Mouse (Mus musculus) embryonic stem cell, embryonic (primary cell): ENCODE measurements around the gene Abhd15.

Experiments
- CTCF ChIA-PET, 4 experiments: fragments of 300-600 bp in 2 of 4; fragments of 350-600 bp in 2 of 4; sonication (Branson Sonifier 250); formaldehyde crosslinking; loops; one replicate each; lab custom pipeline; 2022; ENCODE audit warnings: inconsistent platforms in 2 of 4; lab: Charles Lee
- POLR2A ChIA-PET, 4 experiments: fragments of 300-600 bp in 2 of 4; fragments of 350-600 bp in 2 of 4; sonication (Branson Sonifier 250); formaldehyde crosslinking; loops; one replicate each; lab custom pipeline; 2022; ENCODE audit warnings: antibody characterized with exemption in 4 of 4, inconsistent platforms in 1 of 4; lab: Charles Lee

Gene Abhd15

GRCm38 (mm10) chr11:77499354-77499753, 15.6 kb upstream of the Abhd15 start:
- ChIA-PET POLR2A (interaction anchor here in 2 of 4 experiments (0.9 to 11.6 kb wide), 9 partner anchors 9 to 398 kb away, joined by 4 to 210 read pairs (median 6); partner anchors contain the start of genes Abhd15 (in 1 of the 2), Taok1 (in 1 of the 2) and Trp53i13 (in 1 of the 2)), CTCF (interaction anchor here (0.6 to 8.0 kb wide), 8 partner anchors 8 to 1642 kb away, joined by 3 to 84 read pairs (median 12); partner anchors contain the start of genes Abhd15 (in 1 of the 4), Ankrd13b (in 1 of the 4) and Trp53i13 (in 1 of the 4))

GRCm38 (mm10) chr11:77500361-77501325, 14.3 kb upstream of the Abhd15 start:
- CTCF ChIA-PET: interaction anchor here (0.5 to 8.0 kb wide), 24 partner anchors 6 to 306 kb away, joined by 3 to 84 read pairs (median 5); partner anchors contain the start of genes Ankrd13b (in 2 of the 4), Abhd15 (in 1 of the 4), Git1 (in 1 of the 4) and Gm10392 (in 1 of the 4)
- POLR2A ChIA-PET: interaction anchor here in 2 of 4 experiments (0.6 to 7.2 kb wide), 17 partner anchors 7 to 181 kb away, joined by 3 to 48 read pairs (median 5); partner anchors contain the start of genes Abhd15 (in 1 of the 2) and Taok1 (in 1 of the 2)

GRCm38 (mm10) chr11:77501392-77501791, 13.5 kb upstream of the Abhd15 start:
- CTCF ChIA-PET: interaction anchor here (0.5 to 3.4 kb wide), 25 partner anchors 8 to 1657 kb away, joined by 3 to 32 read pairs (median 4); partner anchors contain the start of genes Ankrd13b (in 2 of the 4), Abhd15 (in 1 of the 4), Git1 (in 1 of the 4) and Gm10392 (in 1 of the 4)

GRCm38 (mm10) chr11:77501971-77502370, 12.9 kb upstream of the Abhd15 start:
- POLR2A ChIA-PET: interaction anchor here in 3 of 4 experiments (0.5 to 16.4 kb wide), 8 partner anchors 9 to 745 kb away, joined by 3 to 210 read pairs (median 8); partner anchors contain the start of genes Abhd15 (in 1 of the 3), Ankrd13b (in 1 of the 3) and Git1 (in 1 of the 3)
- CTCF ChIA-PET: interaction anchor here (0.5 to 3.4 kb wide), 19 partner anchors 9 to 1656 kb away, joined by 3 to 32 read pairs (median 5); partner anchors contain the start of genes Ankrd13b (in 2 of the 4), Abhd15 (in 1 of the 4), Git1 (in 1 of the 4) and Gm10392 (in 1 of the 4)

More at GRCm38 (mm10) chr11:77501392-77501791, 13.5 kb upstream of the Abhd15 start:
- POLR2A ChIA-PET: interaction anchor here in 2 of 4 experiments (0.6 to 7.2 kb wide), 12 partner anchors 8 to 395 kb away, joined by 3 to 48 read pairs (median 5); partner anchors contain the start of genes Abhd15 (in 1 of the 2) and Taok1 (in 1 of the 2)

- CTCF ChIA-PET: interaction anchor here in 2 of 4 experiments (0.9 to 3.4 kb wide), 8 partner anchors 8 to 318 kb away, joined by 3 to 32 read pairs (median 4); partner anchors contain the start of genes Git1 (in 2 of the 2), Abhd15 (in 1 of the 2), Ankrd13b (in 1 of the 2) and Trp53i13 (in 1 of the 2)
- POLR2A ChIA-PET: interaction anchor here in 3 of 4 experiments (0.6 to 16.4 kb wide), 11 partner anchors 9 to 480 kb away, joined by 3 to 210 read pairs (median 10); partner anchors contain the start of genes Git1 (in 3 of the 3), Abhd15 (in 2 of the 3), Ankrd13b (in 2 of the 3) and Phf12 (in 1 of the 3)
Observed at GRCm38 (mm10) chr11:77502481-77502880, 12.4 kb upstream of the Abhd15 start.

- CTCF ChIA-PET: interaction anchor here in 3 of 4 experiments (0.7 to 2.5 kb wide), 12 partner anchors 10 to 317 kb away, joined by 3 to 11 read pairs (median 3); partner anchors contain the start of gene Ankrd13b (in 1 of the 3)
- POLR2A ChIA-PET: interaction anchor here (0.7 to 16.4 kb wide), 15 partner anchors 9 to 126 kb away, joined by 3 to 210 read pairs (median 5); partner anchors contain the start of genes Ankrd13b (in 3 of the 4), Git1 (in 3 of the 4), Abhd15 (in 2 of the 4) and Taok1 (in 2 of the 4)
Observed at GRCm38 (mm10) chr11:77503511-77503910, 11.4 kb upstream of the Abhd15 start.

GRCm38 (mm10) chr11:77504377-77504776, 10.5 kb upstream of the Abhd15 start:
- CTCF ChIA-PET: interaction anchor here in 2 of 4 experiments (0.6 to 4.8 kb wide), 8 partner anchors 8 to 239 kb away, joined by 3 to 84 read pairs (median 3); partner anchors contain the start of gene Git1 (in 1 of the 2)
- POLR2A ChIA-PET: interaction anchor here in 3 of 4 experiments (0.9 to 16.4 kb wide), 9 partner anchors 9 to 400 kb away, joined by 3 to 210 read pairs (median 10); partner anchors contain the start of genes Git1 (in 2 of the 3), Abhd15 (in 1 of the 3), Ankrd13b (in 1 of the 3) and Gm10392 (in 1 of the 3)

GRCm38 (mm10) chr11:77505291-77505980, 9.5 kb upstream of the Abhd15 start:
- ChIA-PET CTCF (interaction anchor here in 3 of 4 experiments (1.1 to 4.8 kb wide), 4 partner anchors 9 to 38 kb away, joined by 3 to 84 read pairs (median 4); partner anchors contain the start of gene Git1 (in 1 of the 3)), POLR2A (interaction anchor here in 2 of 4 experiments (0.9 to 16.4 kb wide), 8 partner anchors 8 to 399 kb away, joined by 3 to 210 read pairs (median 4); partner anchors contain the start of genes Ankrd13b (in 2 of the 2), Git1 (in 2 of the 2), Abhd15 (in 1 of the 2) and Gm10392 (in 1 of the 2))

- ChIA-PET POLR2A (interaction anchor here in 3 of 4 experiments (0.5 to 16.4 kb wide), 11 partner anchors 7 to 879 kb away, joined by 3 to 210 read pairs (median 7); partner anchors contain the start of genes Ankrd13b (in 2 of the 3), Git1 (in 2 of the 3), Abhd15 (in 1 of the 3) and Gm10392 (in 1 of the 3)), CTCF (interaction anchor here in 2 of 4 experiments (0.5 to 4.8 kb wide), 8 partner anchors 8 to 987 kb away, joined by 3 to 84 read pairs (median 4); partner anchors contain the start of genes Ankrd13b (in 1 of the 2) and Git1 (in 1 of the 2))
Observed at GRCm38 (mm10) chr11:77506273-77506672, 8.6 kb upstream of the Abhd15 start.

- CTCF ChIA-PET: interaction anchor here (0.5 to 4.8 kb wide), 14 partner anchors 9 to 988 kb away, joined by 3 to 84 read pairs (median 5); partner anchors contain the start of genes Git1 (in 2 of the 4), Ankrd13b (in 1 of the 4) and Gm10392 (in 1 of the 4)
- POLR2A ChIA-PET: interaction anchor here in 3 of 4 experiments (0.6 to 16.4 kb wide), 10 partner anchors 9 to 475 kb away, joined by 3 to 210 read pairs (median 5); partner anchors contain the start of genes Ankrd13b (in 2 of the 3), Git1 (in 1 of the 3), Phf12 (in 1 of the 3) and Taok1 (in 1 of the 3)
Observed at GRCm38 (mm10) chr11:77506941-77507340, 8.0 kb upstream of the Abhd15 start.

- CTCF ChIA-PET: interaction anchor here (0.5 to 4.8 kb wide), 50 partner anchors 7 to 996 kb away, joined by 3 to 84 read pairs (median 4); partner anchors contain the start of genes Ankrd13b (in 3 of the 4), Git1 (in 2 of the 4), Gm10392 (in 1 of the 4) and Nek8 (in 1 of the 4)
- POLR2A ChIA-PET: interaction anchor here (0.5 to 16.4 kb wide), 32 partner anchors 8 to 475 kb away, joined by 3 to 210 read pairs (median 4); partner anchors contain the start of genes Git1 (in 4 of the 4), Ankrd13b (in 2 of the 4), Taok1 (in 2 of the 4) and Gm10392 (in 1 of the 4)
Observed at GRCm38 (mm10) chr11:77507426-77507825, 7.5 kb upstream of the Abhd15 start.

- ChIA-PET POLR2A (interaction anchor here (0.5 to 16.4 kb wide), 38 partner anchors 8 to 474 kb away, joined by 3 to 210 read pairs (median 4); partner anchors contain the start of genes Git1 (in 4 of the 4), Taok1 (in 3 of the 4), Ankrd13b (in 2 of the 4) and Gm10392 (in 1 of the 4)), CTCF (interaction anchor here (0.5 to 4.8 kb wide), 63 partner anchors 8 to 971 kb away, joined by 3 to 84 read pairs (median 4); partner anchors contain the start of genes Ankrd13b (in 3 of the 4), Git1 (in 3 of the 4), Gm10392 (in 1 of the 4) and Nek8 (in 1 of the 4))
Observed at GRCm38 (mm10) chr11:77508068-77509021, 6.6 kb upstream of the Abhd15 start.

GRCm38 (mm10) chr11:77511336-77511735, 3.6 kb upstream of the Abhd15 start:
- POLR2A ChIA-PET: interaction anchor here in 3 of 4 experiments (0.5 to 16.4 kb wide), 8 partner anchors 10 to 97 kb away, joined by 3 to 210 read pairs (median 4); partner anchors contain the start of genes Git1 (in 2 of the 3), Ankrd13b (in 1 of the 3) and Taok1 (in 1 of the 3)
- CTCF ChIA-PET: interaction anchor here in 2 of 4 experiments (0.7 to 6.4 kb wide), 3 partner anchors 10 to 16 kb away, joined by 4 to 32 read pairs (median 4); no protein-coding TSS in a partner anchor
